In the genomic region with DNA sequence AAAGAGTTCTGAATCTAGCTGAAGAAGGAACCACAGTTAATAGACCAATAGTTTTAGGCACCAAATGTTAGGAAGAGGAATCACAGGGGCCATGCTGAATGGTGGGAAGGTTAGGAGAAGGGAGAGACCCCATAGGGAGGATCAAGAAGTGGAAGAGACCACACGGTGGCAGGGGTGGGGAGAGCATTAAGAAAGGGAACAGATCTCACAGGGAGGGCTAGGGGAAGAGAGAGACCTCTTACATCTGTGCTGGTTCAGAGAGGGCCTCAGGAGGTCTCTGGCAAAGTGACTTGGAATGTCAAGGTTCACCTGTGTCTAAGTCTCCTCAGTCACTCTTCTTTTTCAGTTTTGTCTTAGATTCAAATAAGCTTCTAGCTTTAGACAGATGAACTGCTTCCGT, we compare ENCODE assay signal across 17 mouse cellular contexts. TPM values are rescaled to one million over a fixed set of nuclear protein-coding genes. Genes with fewer than 3 reads are reported as not detected.
DNase-seq lines count a peak whose midpoint lies in the region; ATAC-seq lines count a peak whose summit lies in the region.
"Had no signal": no experiment of that assay in that cellular context is flagged by ENCODE, and none has a peak within 500 bp of the region (broad histone marks: within the 10 kb centered on the region; RNA-seq: fewer than 3 reads in every experiment).

No protein-coding gene starts in this region.

- peak; percentile 36; the same call in 1 of the 2 replicates for ATAC-seq in hindbrain, embryonic 13.5 days (ENCODE audit: low FRiP score)
- peak; percentile 29; the same call in 1 of the 2 replicates for ATAC-seq in forebrain, embryonic 14.5 days
- no peak for ATAC-seq in hindbrain, embryonic 14.5 days (ENCODE audit: low FRiP score)
- no peak for ATAC-seq in midbrain, embryonic 14.5 days (ENCODE audit: low FRiP score, low TSS enrichment)
- ATAC-seq in activated CD4-positive, CD25-positive, alpha-beta regulatory T cell, adult 4 months = no peak
- ATAC-seq: liver, postnatal 0 days had no signal

- H3K27ac ChIP-seq in hindbrain, embryonic 13.5 days = 0 out of 2 replicates have a peak overlapping the region, but pooled peaks have one; percentile 40
- no peak overlapping the region for H3K27ac ChIP-seq in hindbrain, embryonic 10.5 days
- no peak overlapping the region; the same call in 1 of the 2 replicates for H3K27ac ChIP-seq in forebrain, embryonic 14.5 days (ENCODE audit: low read depth, low read length)
- peak overlapping the region; percentile 48; the same call in 1 of the 2 replicates for H3K27ac ChIP-seq in hindbrain, embryonic 14.5 days
- no peak overlapping the region; the same call in 1 of the 2 replicates for H3K27ac ChIP-seq in midbrain, embryonic 14.5 days (replicated peaks; ENCODE audit: low read depth, low read length)
- H3K27ac ChIP-seq: embryonic facial prominence, embryonic 12.5 days; stomach, postnatal 0 days had no signal

- WGBS in hindbrain, embryonic 13.5 days = 50% methylated on average over 2 of the region's 2 CpGs
- WGBS in hindbrain, embryonic 10.5 days = 62% methylated on average over 2 of the region's 2 CpGs
- 54% methylated on average over 2 of the region's 2 CpGs for WGBS in forebrain, embryonic 14.5 days
- WGBS in hindbrain, embryonic 14.5 days = 46% methylated on average over 2 of the region's 2 CpGs
- 30% methylated on average over 2 of the region's 2 CpGs for whole genome bisulfite sequencing in midbrain, embryonic 14.5 days

- no peaks in the 10 kb centered on the region for H3K27me3 ChIP-seq in hindbrain, embryonic 13.5 days
- no peaks in the 10 kb centered on the region for H3K27me3 ChIP-seq in hindbrain, embryonic 10.5 days (ENCODE audit: insufficient read depth, poor library complexity, severe bottlenecking)
- no peaks in the 10 kb centered on the region for H3K27me3 ChIP-seq in forebrain, embryonic 14.5 days (replicated peaks; ENCODE audit: control insufficient read depth, insufficient read depth, low read length)
- no peaks in the 10 kb centered on the region for H3K27me3 ChIP-seq in hindbrain, embryonic 14.5 days (ENCODE audit: control insufficient read depth, insufficient read depth, low read length)
- no peaks in the 10 kb centered on the region for H3K27me3 ChIP-seq in midbrain, embryonic 14.5 days (ENCODE audit: control insufficient read depth, insufficient read depth, low read length)
- H3K27me3 ChIP-seq: embryonic facial prominence, embryonic 12.5 days had no signal

- peaks cover 4% of the 10 kb centered on the region; the same call in 1 of the 2 replicates for H3K9me3 ChIP-seq in hindbrain, embryonic 13.5 days
- H3K9me3 ChIP-seq in hindbrain, embryonic 10.5 days = 0 out of 2 replicates have a peak, but pooled peaks cover 9% of the 10 kb centered on the region
- no peaks in the 10 kb centered on the region for H3K9me3 ChIP-seq in forebrain, embryonic 14.5 days (replicated peaks; ENCODE audit: control insufficient read depth, low read length)
- peaks cover 4% of the 10 kb centered on the region; the same call in 1 of the 2 replicates for H3K9me3 ChIP-seq in hindbrain, embryonic 14.5 days (ENCODE audit: control insufficient read depth, low read length)
- 0 out of 2 replicates have a peak, but pooled peaks cover 4% of the 10 kb centered on the region for H3K9me3 ChIP-seq in midbrain, embryonic 14.5 days (ENCODE audit: control insufficient read depth, low read length)
- H3K9me3 ChIP-seq: embryonic facial prominence, embryonic 12.5 days had no signal

- peaks cover 10% of the 10 kb centered on the region; the same call in 1 of the 2 replicates for H3K4me1 ChIP-seq in hindbrain, embryonic 13.5 days (replicated peaks)
- peaks cover 9% of the 10 kb centered on the region for H3K4me1 ChIP-seq in hindbrain, embryonic 10.5 days (replicated peaks)
- H3K4me1 ChIP-seq in forebrain, embryonic 14.5 days (ENCODE audit: control insufficient read depth, insufficient read depth, low read length) = no peaks in the 10 kb centered on the region
- H3K4me1 ChIP-seq in hindbrain, embryonic 14.5 days (replicated peaks; ENCODE audit: control insufficient read depth, insufficient read depth, low read length) = peaks cover 2% of the 10 kb centered on the region
- H3K4me1 ChIP-seq in midbrain, embryonic 14.5 days (ENCODE audit: control insufficient read depth, insufficient read depth, low read length) = peaks cover 4% of the 10 kb centered on the region; the same call in 1 of the 2 replicates
- H3K4me1 ChIP-seq: embryonic facial prominence, embryonic 12.5 days; megakaryocyte, embryonic 14.5 days had no signal

- peak overlapping the region; percentile 36 for H3K4me2 ChIP-seq in hindbrain, embryonic 13.5 days
- no peak overlapping the region for H3K4me2 ChIP-seq in forebrain, embryonic 14.5 days (ENCODE audit: low read length)
- H3K4me2 ChIP-seq in hindbrain, embryonic 14.5 days (replicated peaks) = peak overlapping the region; percentile 36
- H3K4me2 ChIP-seq in midbrain, embryonic 14.5 days (ENCODE audit: low read length) = peak overlapping the region; percentile 43; the same call in 1 of the 2 replicates
- H3K4me2 ChIP-seq: embryonic facial prominence, embryonic 12.5 days had no signal

- H3K36me3 ChIP-seq in hindbrain, embryonic 13.5 days = no peaks in the 10 kb centered on the region
- H3K36me3 ChIP-seq in hindbrain, embryonic 10.5 days = no peaks in the 10 kb centered on the region
- H3K36me3 ChIP-seq in forebrain, embryonic 14.5 days (ENCODE audit: control insufficient read depth, insufficient read depth, low read length) = no peaks in the 10 kb centered on the region
- no peaks in the 10 kb centered on the region for H3K36me3 ChIP-seq in hindbrain, embryonic 14.5 days (replicated peaks; ENCODE audit: control insufficient read depth, insufficient read depth)
- no peaks in the 10 kb centered on the region for H3K36me3 ChIP-seq in midbrain, embryonic 14.5 days (ENCODE audit: control insufficient read depth, insufficient read depth, low read length)
- H3K36me3 ChIP-seq: embryonic facial prominence, embryonic 12.5 days had no signal

- H3K4me3 ChIP-seq in hindbrain, embryonic 13.5 days = no peak overlapping the region
- H3K4me3 ChIP-seq in hindbrain, embryonic 10.5 days = no peak overlapping the region
- no peak overlapping the region for H3K4me3 ChIP-seq in forebrain, embryonic 14.5 days (ENCODE audit: low read depth, low read length)
- no peak overlapping the region for H3K4me3 ChIP-seq in hindbrain, embryonic 14.5 days (replicated peaks; ENCODE audit: low read length)
- H3K4me3 ChIP-seq in midbrain, embryonic 14.5 days (replicated peaks; ENCODE audit: low read depth, low read length) = no peak overlapping the region
- H3K4me3 ChIP-seq: embryonic facial prominence, embryonic 12.5 days; megakaryocyte, embryonic 14.5 days; myocyte had no signal

- H3K9ac ChIP-seq in hindbrain, embryonic 13.5 days = no peak overlapping the region
- H3K9ac ChIP-seq in forebrain, embryonic 14.5 days (ENCODE audit: low read length) = no peak overlapping the region
- H3K9ac ChIP-seq in hindbrain, embryonic 14.5 days = peak overlapping the region; percentile 35; the same call in 1 of the 2 replicates
- H3K9ac ChIP-seq in midbrain, embryonic 14.5 days (replicated peaks; ENCODE audit: low read length) = no peak overlapping the region
- H3K9ac ChIP-seq: embryonic facial prominence, embryonic 12.5 days; liver, postnatal 0 days had no signal

- no peak for DNase-seq in hindbrain, embryonic 10.5 days (ENCODE audit: low spot score)
- no peak for DNase-seq in forebrain, embryonic 14.5 days (ENCODE audit: low spot score)
- no peak for DNase-seq in hindbrain, embryonic 14.5 days (ENCODE audit: low spot score)
- DNase-seq in midbrain, embryonic 14.5 days = no peak
- DNase-seq in right cerebral cortex, postnatal 36 days (ENCODE audit: low spot score in 2 of 2) = no peak
- DNase-seq: cerebellum, adult 18-20 months; cerebellum, postnatal 25 days; gastrocnemius, postnatal 36 days; kidney, adult 11 months; liver, postnatal 0 days; lung, postnatal 14 days had no signal

RNA-seq across cellular contexts. Expression of gene Rasgrp1, which starts 30.8 kb away (rescaled TPM):
- polyA plus RNA-seq in hindbrain, embryonic 13.5 days (2015; fragmentation: Nextera tagmentation; extraction: Ambion mirVana) = 1.0 and 1.2 TPM in 2 replicates
- 0.41 and 1.1 TPM in 2 replicates for polyA plus RNA-seq in hindbrain, embryonic 10.5 days (2016; fragmentation: Nextera tagmentation; extraction: Ambion mirVana)
- polyA plus RNA-seq in forebrain, embryonic 14.5 days (2014; fragmentation: Nextera tagmentation; extraction: Ambion mirVana) = 3.5 and 5.1 TPM in 2 replicates
- 2.3 and 2.6 TPM in 2 replicates for polyA plus RNA-seq in hindbrain, embryonic 14.5 days (2014; fragmentation: Nextera tagmentation; extraction: Ambion mirVana)
- polyA plus RNA-seq in midbrain, embryonic 14.5 days (2014; fragmentation: Nextera tagmentation; extraction: Ambion mirVana) = 1.7 and 1.8 TPM in 2 replicates
- 10 to 100 TPM; 62.0 to 66.3 TPM for polyA plus RNA-seq in activated CD4-positive, CD25-positive, alpha-beta regulatory T cell, adult 4 months (2017; shearing (Covaris generic))
- polyA plus RNA-seq: myocyte had no signal

Comparison
In these comparisons a context has a peak if more than half of its experiments do, and no peak if none do; other contexts are left out.
1. ATAC-seq: peak in hindbrain, embryonic 13.5 days (single experiment) and forebrain, embryonic 14.5 days (single experiment); none in hindbrain, embryonic 14.5 days (single experiment), midbrain, embryonic 14.5 days (single experiment) and activated CD4-positive, CD25-positive, alpha-beta regulatory T cell, adult 4 months (single experiment).
2. H3K27ac ChIP-seq: peak in hindbrain, embryonic 13.5 days (single experiment) and hindbrain, embryonic 14.5 days (single experiment); none in hindbrain, embryonic 10.5 days (single experiment), forebrain, embryonic 14.5 days (single experiment) and midbrain, embryonic 14.5 days (single experiment).
3. RNA of gene Rasgrp1, which starts 30.8 kb away (polyA plus RNA-seq): 62.0 to 66.3 TPM in activated CD4-positive, CD25-positive, alpha-beta regulatory T cell, adult 4 months; 3.5 to 5.1 TPM in forebrain, embryonic 14.5 days, 2.3 to 2.6 TPM in hindbrain, embryonic 14.5 days, 1.7 to 1.8 TPM in midbrain, embryonic 14.5 days, 1.0 to 1.2 TPM in hindbrain, embryonic 13.5 days and 0.41 to 1.1 TPM in hindbrain, embryonic 10.5 days; every median in the first group is over 10 times any median in the second.